Mouse (Mus musculus): Measurements from ENCODE around the gene Tac4.

DNA sequence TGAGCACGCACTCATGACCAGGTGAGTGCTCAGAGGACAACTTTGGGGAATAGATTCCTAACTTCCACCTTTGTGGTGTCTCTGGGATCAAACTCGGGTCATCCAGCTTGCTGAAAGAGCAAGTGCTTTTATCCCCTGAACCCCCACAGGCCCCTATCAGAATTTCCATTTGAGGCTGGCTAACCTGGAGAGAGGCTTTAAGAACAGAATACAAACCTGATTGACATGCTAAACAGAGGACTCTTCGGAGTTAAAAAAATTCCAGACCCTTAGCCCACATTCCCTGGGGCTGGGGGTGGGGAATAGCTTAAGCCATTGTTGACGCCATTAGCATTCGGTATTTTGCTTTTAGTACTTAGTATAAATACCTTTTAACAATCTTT, 50.1 kb downstream of the Tac4 start:
- TF ChIP-seq CTCF (IDR thresholded peaks at IDR 0.05; ENCODE audit: low read depth, low read length): no peak
- no peak for TF ChIP-seq POLR2A (IDR thresholded peaks at IDR 0.05; ENCODE audit: extremely low read depth, insufficient read depth, low read length)
